ENCODE assay signal across 9 mouse cellular contexts in genomic region chr3:150610681-150611101, GRCm38 (mm10).
DNase-seq lines count a peak whose midpoint lies in the region; ATAC-seq lines count a peak whose summit lies in the region.
"Had no signal": no experiment of that assay in that cellular context is flagged by ENCODE, and none has a peak within 500 bp of the region (broad histone marks: within the 10 kb centered on the region; RNA-seq: fewer than 3 reads in every experiment).

No protein-coding gene starts in this region.

- peak; percentile 60; the same call in 1 of the 2 replicates for ATAC-seq in midbrain, embryonic 16.5 days
- ATAC-seq in embryonic facial prominence, embryonic 11.5 days (replicated peaks; ENCODE audit: insufficient number of reproducible peaks, low FRiP score, low TSS enrichment, low read depth), result no peak
- peak; percentile 98 for ATAC-seq in lung, embryonic 15.5 days (ENCODE audit: borderline replicate concordance, extremely low read depth, low FRiP score, low TSS enrichment)
- ATAC-seq in stomach, embryonic 15.5 days (ENCODE audit: insufficient read depth, low FRiP score, low read depth), result peak; percentile 79; the same call in 1 of the 2 replicates
- ATAC-seq in activated CD4-positive, CD25-positive, alpha-beta regulatory T cell, adult 4 months, result no peak

- no peaks in the 10 kb centered on the region for H3K27me3 ChIP-seq in midbrain, embryonic 16.5 days (ENCODE audit: control insufficient read depth, insufficient read depth, low read depth, low read length)
- H3K27me3 ChIP-seq in midbrain, embryonic 10.5 days (ENCODE audit: low read depth, poor library complexity, severe bottlenecking), result no peaks in the 10 kb centered on the region
- no peaks in the 10 kb centered on the region for H3K27me3 ChIP-seq in embryonic facial prominence, embryonic 11.5 days (ENCODE audit: control insufficient read depth, insufficient read depth, low read length)
- no peaks in the 10 kb centered on the region for H3K27me3 ChIP-seq in lung, embryonic 15.5 days
- no peaks in the 10 kb centered on the region for H3K27me3 ChIP-seq in stomach, embryonic 15.5 days (replicated peaks)
- H3K27me3 ChIP-seq: neural tube, embryonic 13.5 days had no signal

- H3K4me3 ChIP-seq in midbrain, embryonic 16.5 days (ENCODE audit: low read depth, low read length), result no peak overlapping the region
- no peak overlapping the region for H3K4me3 ChIP-seq in midbrain, embryonic 10.5 days
- no peak overlapping the region for H3K4me3 ChIP-seq in embryonic facial prominence, embryonic 11.5 days (ENCODE audit: low read depth, low read length)
- H3K4me3 ChIP-seq in lung, embryonic 15.5 days, result 0 out of 2 replicates have a peak overlapping the region, but pooled peaks have one; percentile 4
- H3K4me3 ChIP-seq in stomach, embryonic 15.5 days (replicated peaks), result no peak overlapping the region; the same call in 1 of the 2 replicates
- H3K4me3 ChIP-seq: neural tube, embryonic 13.5 days had no signal

- H3K27ac ChIP-seq in midbrain, embryonic 16.5 days (ENCODE audit: low read length), result no peak overlapping the region
- H3K27ac ChIP-seq in midbrain, embryonic 10.5 days (replicated peaks), result no peak overlapping the region
- no peak overlapping the region for H3K27ac ChIP-seq in embryonic facial prominence, embryonic 11.5 days (replicated peaks; ENCODE audit: low read depth, low read length)
- peak overlapping the region; percentile 87 for H3K27ac ChIP-seq in lung, embryonic 15.5 days
- peak overlapping the region; percentile 77 for H3K27ac ChIP-seq in stomach, embryonic 15.5 days
- H3K27ac ChIP-seq: neural tube, embryonic 13.5 days had no signal

- no peaks in the 10 kb centered on the region for H3K36me3 ChIP-seq in midbrain, embryonic 16.5 days (ENCODE audit: control insufficient read depth, insufficient read depth, low read length)
- no peaks in the 10 kb centered on the region for H3K36me3 ChIP-seq in midbrain, embryonic 10.5 days
- H3K36me3 ChIP-seq in embryonic facial prominence, embryonic 11.5 days (replicated peaks; ENCODE audit: control insufficient read depth, insufficient read depth, low read depth, low read length), result no peaks in the 10 kb centered on the region
- no peaks in the 10 kb centered on the region for H3K36me3 ChIP-seq in lung, embryonic 15.5 days
- H3K36me3 ChIP-seq in stomach, embryonic 15.5 days, result no peaks in the 10 kb centered on the region
- H3K36me3 ChIP-seq: neural tube, embryonic 13.5 days had no signal

- no peak overlapping the region for H3K9ac ChIP-seq in midbrain, embryonic 16.5 days (ENCODE audit: low read depth, low read length)
- no peak overlapping the region for H3K9ac ChIP-seq in embryonic facial prominence, embryonic 11.5 days (replicated peaks; ENCODE audit: low read length)
- no peak overlapping the region for H3K9ac ChIP-seq in lung, embryonic 15.5 days
- no peak overlapping the region for H3K9ac ChIP-seq in stomach, embryonic 15.5 days
- H3K9ac ChIP-seq: neural tube, embryonic 13.5 days had no signal

- 79% methylated on average over 15 of the region's 15 CpGs for WGBS in midbrain, embryonic 16.5 days
- WGBS in midbrain, embryonic 10.5 days, result 87% methylated on average over 15 of the region's 15 CpGs
- 58% methylated on average over 15 of the region's 15 CpGs for WGBS in embryonic facial prominence, embryonic 11.5 days
- 32% methylated on average over 15 of the region's 15 CpGs for WGBS in lung, embryonic 15.5 days
- WGBS in stomach, embryonic 15.5 days, result 40% methylated on average over 15 of the region's 15 CpGs

- no peaks in the 10 kb centered on the region for H3K9me3 ChIP-seq in midbrain, embryonic 16.5 days (replicated peaks; ENCODE audit: control insufficient read depth, low read length, poor library complexity, severe bottlenecking)
- H3K9me3 ChIP-seq in midbrain, embryonic 10.5 days (replicated peaks), result no peaks in the 10 kb centered on the region
- no peaks in the 10 kb centered on the region for H3K9me3 ChIP-seq in embryonic facial prominence, embryonic 11.5 days (replicated peaks; ENCODE audit: control insufficient read depth, low read length)
- no peaks in the 10 kb centered on the region for H3K9me3 ChIP-seq in lung, embryonic 15.5 days
- no peaks in the 10 kb centered on the region for H3K9me3 ChIP-seq in stomach, embryonic 15.5 days
- H3K9me3 ChIP-seq: neural tube, embryonic 13.5 days had no signal

- no peak for DNase-seq in midbrain, embryonic 10.5 days (ENCODE audit: low spot score)
- peak; percentile 64 for DNase-seq in embryonic facial prominence, embryonic 11.5 days (ENCODE audit: low spot score)
- DNase-seq in heart, adult 9 months (ENCODE audit: low spot score in 2 of 2), result peak; percentile 35 to 51
- peak; percentile 36 for DNase-seq in layer of hippocampus, adult 9-11 months

- no peak overlapping the region for H3K4me2 ChIP-seq in midbrain, embryonic 16.5 days (ENCODE audit: low read length)
- H3K4me2 ChIP-seq in embryonic facial prominence, embryonic 11.5 days (ENCODE audit: low read depth, low read length), result no peak overlapping the region
- H3K4me2 ChIP-seq in lung, embryonic 15.5 days, result peak overlapping the region; percentile 32
- H3K4me2 ChIP-seq in stomach, embryonic 15.5 days, result peak overlapping the region; percentile 40
- H3K4me2 ChIP-seq: neural tube, embryonic 13.5 days had no signal

- H3K4me1 ChIP-seq in midbrain, embryonic 16.5 days (ENCODE audit: control insufficient read depth, insufficient read depth, low read length), result no peaks in the 10 kb centered on the region
- no peaks in the 10 kb centered on the region for H3K4me1 ChIP-seq in midbrain, embryonic 10.5 days
- H3K4me1 ChIP-seq in embryonic facial prominence, embryonic 11.5 days (ENCODE audit: control insufficient read depth, insufficient read depth, low read length), result no peaks in the 10 kb centered on the region
- no peaks in the 10 kb centered on the region for H3K4me1 ChIP-seq in lung, embryonic 15.5 days
- H3K4me1 ChIP-seq in stomach, embryonic 15.5 days, result 0 out of 2 replicates have a peak, but pooled peaks cover 2% of the 10 kb centered on the region
- H3K4me1 ChIP-seq: neural tube, embryonic 13.5 days had no signal

Comparison
In these comparisons a context has a peak if more than half of its experiments do, and no peak if none do; other contexts are left out.
1. ATAC-seq: peak in midbrain, embryonic 16.5 days (single experiment), lung, embryonic 15.5 days (single experiment) and stomach, embryonic 15.5 days (single experiment); none in embryonic facial prominence, embryonic 11.5 days (single experiment) and activated CD4-positive, CD25-positive, alpha-beta regulatory T cell, adult 4 months (single experiment).
2. H3K27ac ChIP-seq: peak in lung, embryonic 15.5 days (single experiment) and stomach, embryonic 15.5 days (single experiment); none in midbrain, embryonic 16.5 days (single experiment), midbrain, embryonic 10.5 days (single experiment) and embryonic facial prominence, embryonic 11.5 days (single experiment).
3. H3K4me2 ChIP-seq: peak in lung, embryonic 15.5 days (single experiment) and stomach, embryonic 15.5 days (single experiment); none in midbrain, embryonic 16.5 days (single experiment) and embryonic facial prominence, embryonic 11.5 days (single experiment).